Mouse (Mus musculus): ENCODE measurements around the gene Btla.

DNA sequence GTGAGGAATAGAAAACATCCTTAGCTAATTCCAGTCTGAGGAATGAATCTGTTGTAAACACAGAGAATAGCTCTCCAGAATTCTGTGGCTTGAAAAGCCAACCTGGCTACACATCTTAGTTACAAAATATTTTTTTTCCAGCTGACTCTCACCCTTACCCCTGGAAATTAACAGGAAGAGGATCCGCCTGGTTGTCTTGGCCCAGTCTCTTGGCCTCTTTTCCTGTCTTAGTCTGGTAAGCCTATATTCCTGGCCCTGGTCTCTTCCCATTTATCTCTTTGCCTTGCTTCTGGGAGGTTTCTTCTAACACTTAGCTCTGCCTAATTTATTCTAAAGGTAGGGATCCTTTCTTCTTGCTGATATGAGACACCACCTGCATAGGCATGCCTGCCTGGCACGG lies 45.8 kb downstream of the Btla start:
- no peak for TF ChIP-seq POLR2A (IDR thresholded peaks at IDR 0.05; ENCODE audit: low read depth, low read length)
- TF ChIP-seq CTCF (conservative IDR thresholded peaks at IDR 0.05; ENCODE audit: insufficient read depth, insufficient read length, low read depth, low read length), result no peak
